Mouse (Mus musculus) lung, postnatal 0 days (tissue): ENCODE data around the gene Sf3b1.

ENCODE experiments used
- CTCF ChIP-seq: IDR thresholded peaks from 2 replicates; pipeline ENCODE4 v1.5.1; 2016; ENCODE audit warnings: antibody characterized with exemption, mild to moderate bottlenecking
- EP300 ChIP-seq: IDR thresholded peaks from 2 replicates; pipeline ENCODE4 v1.6.1; 2016; ENCODE audit warnings: antibody characterized with exemption, mild to moderate bottlenecking, control low read depth

DNA sequence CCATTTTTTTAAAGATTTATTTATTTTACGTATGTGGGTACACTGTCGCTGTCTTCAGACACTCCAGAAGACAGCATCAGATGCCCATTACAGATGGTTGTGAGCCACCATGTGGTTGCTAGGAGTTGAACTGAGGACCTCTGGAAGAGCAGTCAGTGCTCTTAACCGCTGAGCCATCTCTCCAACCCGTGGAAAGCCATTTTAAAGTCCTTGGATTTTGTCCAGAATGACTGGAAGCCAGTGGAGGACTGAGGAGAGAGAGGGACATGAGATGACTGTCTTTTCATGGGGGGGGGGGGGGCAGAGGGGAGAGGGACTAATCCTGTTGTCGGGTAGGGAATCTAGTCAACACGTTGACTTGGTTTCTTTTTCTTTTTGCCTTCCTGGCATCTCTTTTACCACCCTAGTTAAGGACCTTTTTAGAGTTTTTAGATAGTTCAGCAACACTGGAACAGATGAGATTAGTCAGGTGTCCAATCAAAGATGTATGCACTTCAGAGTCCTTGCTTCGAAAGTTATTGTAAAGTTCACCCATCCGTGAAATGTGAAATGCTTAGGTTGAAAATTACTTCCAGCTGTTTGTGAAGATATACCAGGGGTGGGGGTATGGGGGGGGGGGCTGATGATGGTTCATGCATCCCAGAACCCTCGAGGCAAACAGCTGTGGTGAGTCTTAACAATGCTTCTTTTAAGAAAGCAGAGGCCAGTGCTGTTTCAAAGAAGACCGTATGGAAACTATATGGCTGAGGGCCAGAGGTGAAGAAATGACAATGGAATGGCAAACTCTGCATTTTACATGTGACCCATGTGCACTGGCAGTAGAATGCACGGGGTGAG lies 61.9 kb downstream of the Sf3b1 start:
- TF ChIP-seq CTCF (no peak), EP300 (no peak)
